Mouse (Mus musculus): Measurements from ENCODE around the gene Sar1b. TPM values are rescaled to one million over a fixed set of nuclear protein-coding genes. Genes with fewer than 3 reads are reported as not detected.

Gene Sar1b
- polyA plus RNA-seq, 1 experiment: 61.7 TPM

DNA sequence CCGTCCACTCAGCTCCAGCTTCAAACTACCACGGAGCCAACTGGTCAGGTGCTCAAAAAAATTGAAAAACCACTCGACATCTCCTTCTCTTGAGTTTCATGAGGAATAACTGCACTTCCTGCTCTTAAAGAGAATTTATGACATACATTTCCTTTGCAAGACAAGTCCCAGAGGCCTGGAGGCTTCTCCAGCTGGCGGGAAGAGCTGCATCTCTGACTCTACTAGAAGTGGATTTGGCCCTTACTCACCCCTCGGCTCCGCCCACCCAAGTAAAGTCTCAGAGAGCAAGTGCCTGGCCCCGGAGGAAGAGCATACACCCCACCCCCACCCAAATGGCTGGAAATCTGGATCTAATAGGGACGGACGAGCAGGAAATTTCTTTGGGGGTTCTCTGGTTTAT, 77.7 kb downstream of the Sar1b start:
- no peak overlapping the region for H3K4me2 ChIP-seq (ENCODE audit: low read depth)
- TF ChIP-seq MAX (IDR thresholded peaks at IDR 0.05; ENCODE audit: low read depth) (no peak), MYOG (IDR thresholded peaks at IDR 0.05; ENCODE audit: control insufficient read depth in 1 of 3, insufficient read depth in 1 of 3, insufficient read length in 2 of 3, low read depth in 2 of 3) (no peak), POLR2AphosphoS2 (IDR thresholded peaks at IDR 0.05; ENCODE audit: insufficient read length, low read depth) (no peak), USF1 (IDR thresholded peaks at IDR 0.05; ENCODE audit: low read depth) (no peak), E2F4 (IDR thresholded peaks at IDR 0.05; ENCODE audit: insufficient read depth) (no peak), SRF (IDR thresholded peaks at IDR 0.05; ENCODE audit: control insufficient read depth, insufficient read length, low read depth) (no peak), TCF3 (IDR thresholded peaks at IDR 0.05; ENCODE audit: insufficient read length, low read depth) (no peak), CEBPB (IDR thresholded peaks at IDR 0.05; ENCODE audit: insufficient read depth, poor library complexity, severe bottlenecking) (no peak), REST (IDR thresholded peaks at IDR 0.05; ENCODE audit: insufficient read depth, insufficient read length) (no peak), TCF12 (IDR thresholded peaks at IDR 0.05; ENCODE audit: insufficient read depth, poor library complexity, severe bottlenecking) (no peak), MYOD1 (IDR thresholded peaks at IDR 0.05; ENCODE audit: control insufficient read depth in 1 of 3, insufficient read length in 2 of 3, low read depth in 2 of 3) (no peak), POLR2A (IDR thresholded peaks at IDR 0.05; ENCODE audit: insufficient read length, low read depth) (no peak)
- no peaks in the 10 kb centered on the region for H3K27me3 ChIP-seq (ENCODE audit: control insufficient read depth, insufficient read depth, insufficient read length)
- H3K36me3 ChIP-seq (ENCODE audit: control insufficient read depth, insufficient read depth): no peaks in the 10 kb centered on the region
- no peak overlapping the region for H3ac ChIP-seq (ENCODE audit: control insufficient read depth, insufficient read length)
- no peaks in the 10 kb centered on the region for H3K79me2 ChIP-seq (ENCODE audit: control insufficient read depth, insufficient read depth)
- no peak overlapping the region for H3K4me3 ChIP-seq

Other genes starting within 250 kb of the Sar1b start
- gene Phykpl, start 178.9 kb upstream of the Sar1b start, polyA plus RNA-seq (2012; fragmentation: generic; extraction: Trizol): 7.0 TPM
- gene Hnrnpab, start 156.8 kb upstream of the Sar1b start, polyA plus RNA-seq (2012; fragmentation: generic; extraction: Trizol): 371 TPM
- gene Nhp2, start 144.0 kb upstream of the Sar1b start, polyA plus RNA-seq (2012; fragmentation: generic; extraction: Trizol): 137 TPM
- gene Rmnd5b, start 127.8 kb upstream of the Sar1b start, polyA plus RNA-seq (2012; fragmentation: generic; extraction: Trizol): 41.0 TPM
- 16.3 TPM for gene N4bp3, start 112.8 kb upstream of the Sar1b start, polyA plus RNA-seq (2012; fragmentation: generic; extraction: Trizol)
- gene D930048N14Rik, start 112.7 kb upstream of the Sar1b start, polyA plus RNA-seq (2012; fragmentation: generic; extraction: Trizol): 0.25 TPM
- 27.9 TPM for gene 0610009B22Rik, start 74.8 kb upstream of the Sar1b start, polyA plus RNA-seq (2012; fragmentation: generic; extraction: Trizol)
- gene Sec24a, start 53 bp upstream of the Sar1b start, polyA plus RNA-seq (2012; fragmentation: generic; extraction: Trizol): 6.9 TPM
- gene Jade2, start 94.0 kb downstream of the Sar1b start, polyA plus RNA-seq (2012; fragmentation: generic; extraction: Trizol): 2.6 TPM
- gene Cdkn2aipnl, start 204.0 kb downstream of the Sar1b start, polyA plus RNA-seq (2012; fragmentation: generic; extraction: Trizol): 31.8 TPM
- 67.0 TPM for gene Ube2b, start 237.1 kb downstream of the Sar1b start, polyA plus RNA-seq (2012; fragmentation: generic; extraction: Trizol)
- gene Cdkl3, start 240.5 kb downstream of the Sar1b start, polyA plus RNA-seq (2012; fragmentation: generic; extraction: Trizol): 2.2 TPM